Mouse (Mus musculus) lung, adult 18-20 months (tissue): Measurements from ENCODE around the gene Cdca3.
"Not testable (repeated sequence)": the region's sequence is repeated elsewhere in the genome, so short reads cannot be mapped to it uniquely, and the experiment has no call there.

ENCODE experiments used
- DNase-seq, 2 experiments: peaks; one replicate each; pipeline ENCODE4 v3.0.0; 2022; ENCODE audit warnings: mixed read lengths in 2 of 2

Gene Cdca3

DNA sequence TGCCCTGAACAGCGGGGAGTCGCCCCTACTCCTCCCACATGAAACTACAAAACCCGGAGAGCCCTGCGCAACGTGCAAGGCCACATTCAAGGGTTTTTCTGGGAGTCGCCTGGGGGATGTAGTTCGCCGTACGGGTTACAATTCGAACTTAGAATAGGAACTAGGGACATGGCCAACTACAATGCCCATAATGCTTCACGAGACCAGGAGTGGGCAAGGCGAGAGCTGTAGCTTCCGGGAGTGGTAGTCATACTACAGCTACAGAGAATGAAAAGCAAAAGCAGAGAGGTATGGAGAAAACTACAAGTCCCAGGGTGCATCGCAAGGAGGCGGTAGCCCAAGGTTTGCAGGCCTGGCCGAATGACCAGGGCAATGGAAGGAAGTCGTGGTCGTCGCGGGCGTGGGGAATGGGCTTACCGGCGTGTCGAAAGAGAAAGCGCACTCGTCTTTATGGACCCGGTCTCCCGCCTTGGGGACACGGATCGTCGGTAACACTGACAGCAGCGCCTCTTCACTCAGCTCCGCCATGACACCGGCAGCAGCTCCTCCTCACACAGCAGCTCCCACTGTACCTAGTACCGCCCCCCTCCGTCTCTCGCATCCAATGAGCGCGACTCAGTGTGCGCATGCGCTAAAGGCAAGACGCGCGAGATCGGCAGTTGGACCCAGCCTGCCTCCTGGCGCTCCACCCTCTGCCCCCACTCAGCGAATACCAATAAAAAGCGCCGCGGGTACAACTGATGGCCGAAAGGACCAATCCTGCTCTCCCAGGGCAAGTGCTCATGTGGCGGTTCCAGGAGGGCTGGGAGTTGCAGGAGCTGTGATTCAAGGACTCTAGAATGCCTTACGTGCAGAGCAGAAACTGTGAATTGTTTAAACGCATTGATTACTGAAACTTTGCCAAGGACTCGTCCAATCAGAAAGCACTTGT, at the start of gene Cdca3, which contains the start of gene Usp5:
Cdca3 (plus strand) TSS at position 680 of the 931 bp plus-strand sequence.
Usp5 (minus strand) TSS at position 617 of the 931 bp plus-strand sequence.
- peak; percentile 100 for DNase-seq

DNA sequence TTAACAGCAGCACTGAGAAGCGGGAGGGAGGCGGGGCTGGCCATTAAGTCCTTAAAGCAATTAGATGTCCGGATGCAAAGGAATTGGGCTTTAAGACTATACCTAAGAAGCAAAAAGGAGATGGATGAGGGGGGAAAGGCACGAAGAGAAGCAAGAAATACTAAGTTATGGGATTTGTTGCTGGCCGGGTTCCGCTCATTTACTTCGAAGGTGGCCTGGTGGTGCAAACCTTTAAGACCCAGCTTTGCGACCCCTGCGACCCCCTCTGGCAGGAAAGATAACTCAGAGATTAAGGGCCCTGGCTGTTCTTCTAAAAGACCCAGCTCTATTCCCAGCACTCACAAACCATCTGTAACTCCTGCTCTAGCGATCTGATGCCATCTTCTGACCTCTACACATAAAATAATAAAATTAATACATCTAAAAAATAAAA, 49.3 kb upstream of the Cdca3 start:
- DNase-seq, result no peak

DNA sequence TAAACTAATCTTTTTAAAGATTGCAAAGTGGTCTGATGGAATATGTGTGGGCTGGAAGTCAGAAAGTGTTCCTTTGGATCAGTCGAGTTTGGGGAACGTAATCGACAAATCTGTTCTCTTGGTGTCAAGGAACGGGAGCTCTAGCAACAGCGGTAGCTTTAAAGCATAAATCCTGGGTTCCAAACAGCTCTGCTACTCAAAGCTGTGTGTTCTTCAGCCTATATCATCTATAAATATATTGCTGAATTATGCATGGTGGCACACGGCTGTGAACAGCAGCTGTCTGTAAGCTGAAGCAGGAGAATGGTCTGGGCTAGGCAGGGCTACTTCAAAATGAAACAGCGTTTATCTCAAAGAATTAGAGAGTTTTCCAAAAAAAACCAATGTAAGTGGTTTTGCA, 48.4 kb upstream of the Cdca3 start:
- no peak for DNase-seq

DNA sequence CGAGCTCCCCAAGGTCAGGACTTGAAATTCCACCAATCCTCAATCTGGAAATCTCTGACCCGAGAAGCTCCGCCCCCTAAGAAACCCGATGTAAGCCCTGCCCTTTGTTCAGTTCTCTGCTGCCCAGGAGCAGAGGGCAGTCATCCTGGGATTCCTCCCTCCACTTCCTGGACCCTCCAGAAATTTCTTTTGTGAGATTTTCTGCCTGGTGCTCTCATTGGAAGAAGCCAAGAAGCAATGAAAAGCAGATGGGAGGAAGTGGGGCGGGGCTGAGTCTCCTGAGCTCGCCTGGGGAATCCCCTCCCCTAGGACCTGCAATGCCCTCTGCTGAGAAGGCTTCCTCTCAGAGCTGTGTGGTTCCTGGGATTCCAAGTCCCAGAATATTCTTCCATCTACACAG, 46.9 kb upstream of the Cdca3 start:
- DNase-seq, result no peak

- DNase-seq, result no peak
These were observed 42.5 kb upstream of the Cdca3 start for GRCm38 (mm10) chr6:124786756-124787420.

DNA sequence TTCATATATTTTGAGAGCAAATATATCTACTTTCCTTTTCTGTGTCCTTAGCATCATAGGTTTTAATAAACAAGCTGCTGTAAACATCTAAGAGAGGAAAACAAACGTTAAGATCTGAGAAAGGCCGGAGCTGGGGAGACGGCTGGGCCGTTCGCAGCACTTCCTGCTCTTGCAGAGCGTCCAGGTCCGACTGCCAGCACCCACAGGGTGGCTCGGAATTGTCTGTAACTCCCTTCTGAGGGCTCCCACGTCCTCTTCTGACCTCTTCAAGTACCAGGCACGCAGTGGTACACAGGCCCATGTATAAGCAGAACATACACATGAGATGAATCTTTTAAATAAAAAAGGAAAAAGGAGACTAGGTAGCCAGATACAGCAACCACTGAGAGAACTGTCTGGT, 41.6 kb upstream of the Cdca3 start:
- no peak for DNase-seq

GRCm38 (mm10) chr6:124789519-124789918, 39.8 kb upstream of the Cdca3 start:
- no peak for DNase-seq

DNA sequence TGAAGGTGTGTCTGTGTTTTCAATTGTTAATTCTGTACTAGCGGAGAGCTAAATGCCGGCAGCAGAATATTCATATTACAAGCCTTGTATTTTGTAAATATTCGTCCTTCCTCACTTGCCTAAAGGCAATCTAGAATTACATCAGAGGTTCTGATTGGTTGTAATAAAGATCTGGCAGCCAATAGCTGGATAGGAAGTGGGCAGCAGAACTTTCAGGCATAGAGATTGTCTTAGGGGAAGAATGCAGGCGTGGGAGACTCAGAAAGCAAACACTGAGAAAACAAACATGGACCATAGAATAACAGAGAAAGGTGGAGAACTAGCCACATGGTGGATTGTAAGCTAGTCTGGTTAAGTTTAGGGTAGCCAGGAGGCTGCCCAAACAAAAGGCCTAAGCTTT, 39.2 kb upstream of the Cdca3 start:
- no peak for DNase-seq

- no peak for DNase-seq
These were observed 37.4 kb upstream of the Cdca3 start for GRCm38 (mm10) chr6:124791911-124792310.

DNA sequence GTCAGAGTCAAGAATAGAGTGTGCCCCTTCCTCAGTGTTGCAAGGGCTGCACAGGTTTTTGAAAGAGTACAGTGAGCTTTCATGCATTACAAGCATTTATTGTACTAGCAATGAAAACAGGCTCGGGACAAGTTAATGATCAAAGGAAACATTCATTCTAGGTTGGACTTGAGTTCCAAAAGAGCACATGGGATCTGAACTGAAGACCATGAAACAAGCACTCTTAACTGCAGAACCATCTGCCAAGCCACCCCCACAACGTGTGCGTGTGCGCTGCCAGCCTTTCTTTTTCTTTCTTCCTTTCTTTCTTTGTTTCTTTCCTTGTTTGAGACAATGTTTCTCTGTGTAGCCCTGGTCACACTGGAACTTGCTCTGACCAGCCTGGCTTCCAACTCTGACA, 33.6 kb upstream of the Cdca3 start:
- no peak for DNase-seq

DNA sequence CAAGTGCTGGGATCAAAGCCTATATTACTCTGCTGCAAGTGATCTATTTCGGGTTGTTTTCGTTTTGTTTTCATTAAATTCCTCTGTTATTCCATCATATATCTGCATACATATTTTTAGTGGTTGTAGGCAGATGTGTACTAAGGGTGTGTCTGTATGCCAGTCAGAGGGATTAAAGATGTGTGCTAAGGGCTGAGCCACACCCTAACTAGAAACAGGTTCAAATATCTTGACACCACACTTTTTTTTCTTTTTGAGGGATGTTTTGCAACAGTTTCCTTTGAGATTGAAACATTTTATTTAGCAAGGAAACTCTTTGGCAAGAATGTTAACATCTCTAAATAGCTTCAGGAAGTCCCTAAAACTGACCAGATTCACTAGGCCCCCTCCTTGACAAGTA, 33.1 kb upstream of the Cdca3 start:
- DNase-seq, result no peak

GRCm38 (mm10) chr6:124802400-124802799, 26.9 kb upstream of the Cdca3 start:
- not testable (repeated sequence) for DNase-seq

- DNase-seq, result no peak
These were observed 26.3 kb upstream of the Cdca3 start for GRCm38 (mm10) chr6:124803061-124803460.

DNA sequence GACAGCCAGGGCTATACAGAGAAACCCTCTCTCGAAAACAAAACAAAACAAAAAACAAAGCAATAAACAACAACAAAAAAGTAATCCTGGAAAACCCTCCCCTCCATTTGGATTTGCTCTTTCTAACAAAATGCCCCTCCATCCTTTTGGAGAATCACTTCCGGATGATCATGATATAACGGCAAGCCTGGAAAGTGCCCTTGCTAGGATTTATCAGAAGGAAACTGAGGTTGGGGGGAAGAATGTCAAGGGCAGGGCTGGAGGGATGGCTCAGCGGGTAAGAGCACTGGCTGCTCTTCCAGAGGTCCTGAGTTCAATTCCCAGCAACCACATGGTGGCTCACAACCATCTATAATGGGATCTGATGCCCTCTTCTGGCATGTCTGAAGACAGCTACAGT, 25.7 kb upstream of the Cdca3 start:
- not testable (repeated sequence) for DNase-seq

DNA sequence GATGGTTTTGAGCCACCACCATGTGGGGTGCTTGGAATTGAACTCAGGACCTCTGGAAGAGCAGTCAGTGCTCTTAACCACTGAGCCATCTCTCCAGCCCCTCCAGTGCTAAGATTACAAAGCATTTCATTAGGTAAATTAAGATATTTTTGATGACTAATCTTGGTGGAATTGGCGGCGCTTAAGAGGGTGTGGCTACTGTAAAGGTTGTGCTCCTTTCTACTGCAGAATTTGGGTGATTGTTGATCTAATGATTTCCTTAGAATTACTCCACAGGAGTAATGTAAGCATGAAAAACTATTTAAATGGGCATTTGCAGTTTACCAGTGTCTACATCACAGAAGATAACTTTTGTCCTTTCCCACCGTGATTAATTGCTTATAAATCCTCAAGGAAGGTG, 25.0 kb upstream of the Cdca3 start:
- no peak for DNase-seq

GRCm38 (mm10) chr6:124805341-124806321, 23.7 kb upstream of the Cdca3 start:
- peak; percentile 94 to 97 for DNase-seq

GRCm38 (mm10) chr6:124806446-124807140, 22.8 kb upstream of the Cdca3 start:
- DNase-seq, result no peak

- no peak for DNase-seq
These were observed 22.0 kb upstream of the Cdca3 start for GRCm38 (mm10) chr6:124807366-124807765.

- no peak for DNase-seq
These were observed 21.4 kb upstream of the Cdca3 start for GRCm38 (mm10) chr6:124807986-124808357.

GRCm38 (mm10) chr6:124808358-124809012, 20.9 kb upstream of the Cdca3 start, which contains the start of gene Spsb2:
Gene Spsb2, plus strand, starts transcription at chr6:124808661.
- peak; percentile 81 to 82 for DNase-seq

GRCm38 (mm10) chr6:124809052-124809774, 20.1 kb upstream of the Cdca3 start:
- DNase-seq, result peak; percentile 83 to 89
